Mouse (Mus musculus) cerebellum, postnatal 14 days (tissue): ENCODE results near the gene Pik3cd.
"Not testable (repeated sequence)": the region's sequence is repeated elsewhere in the genome, so short reads cannot be mapped to it uniquely, and the experiment has no call there.

Experiments
- DNase-seq, 2 experiments: peaks; one replicate each; pipeline ENCODE4 v3.0.0; 2021; ENCODE audit warnings: mixed read lengths in 2 of 2

Pik3cd gene

DNA sequence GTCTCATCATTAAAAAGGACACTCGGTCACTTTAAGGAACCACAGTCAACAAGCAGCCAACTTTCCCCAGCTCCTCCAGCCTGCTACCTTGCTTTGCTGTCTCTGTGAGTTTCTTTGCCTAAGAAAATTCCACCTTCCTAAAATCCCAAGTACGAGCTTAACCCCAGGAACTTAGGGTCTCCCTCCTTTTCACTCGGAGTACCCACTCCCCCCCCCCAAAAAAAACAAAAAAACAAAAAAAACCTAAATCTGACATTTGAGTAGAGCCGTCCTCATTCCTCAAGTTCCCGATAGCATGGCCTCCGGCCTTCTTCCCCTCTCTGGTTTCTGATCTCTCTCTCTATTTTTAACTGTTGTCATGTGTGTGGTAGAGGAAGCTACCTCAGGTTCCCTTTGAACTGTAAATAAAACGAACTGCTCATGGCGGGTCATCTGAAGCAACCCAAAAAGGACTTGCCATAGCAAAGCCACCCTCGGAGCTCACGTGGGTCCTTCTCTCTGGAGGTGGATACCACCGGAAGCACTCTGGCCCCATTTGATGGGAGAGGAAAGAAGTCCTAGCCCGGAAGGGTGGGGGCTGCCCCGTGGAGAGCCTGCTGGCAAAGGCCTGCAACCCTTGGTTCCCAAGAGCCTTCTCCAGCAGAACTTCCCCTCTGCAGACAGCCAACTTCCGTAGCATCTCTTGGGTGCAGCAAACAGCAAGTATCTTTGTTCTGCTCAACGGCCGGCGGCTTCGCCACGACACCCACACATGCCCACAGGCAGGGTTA lies at the start of gene Pik3cd:
Gene Pik3cd (minus strand): TSS at position 362 of the 770 bp plus-strand sequence.
- DNase-seq: no peak

DNA sequence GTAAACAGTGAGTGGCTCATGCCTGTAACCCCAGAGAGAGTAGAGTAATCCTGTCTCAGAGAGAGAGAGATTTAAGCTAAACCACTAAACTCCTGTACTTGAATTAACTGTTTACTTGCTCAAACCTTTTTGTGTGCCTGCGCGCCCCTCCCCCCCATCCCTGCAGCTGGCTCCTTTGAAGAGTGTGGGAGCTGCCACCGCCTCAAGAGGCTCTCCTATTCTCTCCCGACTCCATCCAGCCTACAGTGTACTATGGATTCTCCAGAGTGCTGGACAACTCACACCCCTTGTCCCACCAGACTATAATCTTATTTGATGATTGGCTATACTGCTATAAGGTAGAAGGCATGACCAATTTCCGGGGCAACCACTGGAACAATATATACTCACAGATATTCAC lies 48.3 kb upstream of the Pik3cd start:
- DNase-seq: no peak

DNA sequence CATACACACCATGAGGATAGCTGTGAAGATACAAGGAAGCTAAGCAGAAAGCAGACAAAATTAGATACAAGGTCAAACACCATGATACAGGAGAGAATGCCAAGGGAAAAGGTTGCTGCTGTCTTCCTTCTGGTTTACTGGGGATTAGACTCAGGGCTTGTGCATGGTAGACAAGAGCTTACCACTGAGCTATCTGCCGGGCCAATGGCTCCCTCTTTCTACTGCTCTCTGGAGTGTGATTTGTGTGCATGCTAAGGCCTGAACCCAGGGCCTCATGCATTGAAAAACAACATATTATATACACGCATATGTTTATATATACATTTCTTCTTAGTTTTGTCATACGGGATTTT lies 47.3 kb upstream of the Pik3cd start:
- DNase-seq: not testable (repeated sequence)

DNA sequence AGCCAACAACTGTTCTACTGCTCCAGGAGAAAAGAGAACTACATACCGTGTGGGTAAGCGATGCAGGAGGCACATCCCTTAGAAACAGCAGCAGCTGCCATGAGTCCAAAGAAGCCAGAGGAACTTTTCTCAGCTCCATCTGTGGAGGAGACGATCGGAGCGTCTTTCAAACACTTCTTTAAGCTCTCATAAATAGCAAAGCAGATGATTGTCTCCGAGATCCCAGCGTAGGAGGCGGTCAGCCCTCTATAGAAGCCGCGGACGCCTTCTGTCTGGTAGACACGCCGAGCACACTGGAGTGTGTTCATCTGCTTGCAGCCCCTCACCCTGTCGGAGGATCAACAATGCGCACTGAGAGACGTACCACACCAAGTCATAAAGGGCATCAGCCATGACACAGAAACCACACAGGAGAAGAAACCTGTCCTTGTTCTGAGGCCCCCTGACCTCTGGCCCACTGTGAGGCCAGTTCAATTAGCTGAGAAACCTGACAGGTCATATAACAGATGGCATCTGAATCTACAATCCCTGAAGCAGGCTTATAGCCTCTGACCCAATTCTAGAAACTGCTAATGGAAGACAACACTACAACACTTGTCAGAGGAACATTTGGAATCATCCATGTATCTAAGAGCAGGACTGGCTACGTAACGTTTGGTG lies 46.8 kb upstream of the Pik3cd start:
- DNase-seq: no peak

DNA sequence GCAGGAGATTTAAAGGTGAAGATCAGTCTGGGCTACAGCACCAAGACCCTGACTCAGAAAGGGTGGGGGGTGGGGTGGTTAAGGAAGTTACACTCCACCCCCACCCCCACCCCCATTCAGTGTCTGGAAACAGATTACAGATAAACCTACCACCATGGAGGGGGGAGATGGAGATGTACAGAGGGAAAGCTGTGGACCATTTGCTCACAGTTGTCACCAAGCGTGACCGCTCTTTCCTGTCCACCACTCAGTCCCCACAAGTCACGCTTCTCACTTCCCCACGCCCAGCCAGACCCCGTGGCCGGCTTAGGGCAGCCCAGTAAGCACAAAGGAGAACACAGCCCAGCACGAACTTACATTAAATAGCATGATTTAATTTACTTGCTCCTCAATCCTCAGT lies 41.7 kb upstream of the Pik3cd start:
- no peak for DNase-seq

DNA sequence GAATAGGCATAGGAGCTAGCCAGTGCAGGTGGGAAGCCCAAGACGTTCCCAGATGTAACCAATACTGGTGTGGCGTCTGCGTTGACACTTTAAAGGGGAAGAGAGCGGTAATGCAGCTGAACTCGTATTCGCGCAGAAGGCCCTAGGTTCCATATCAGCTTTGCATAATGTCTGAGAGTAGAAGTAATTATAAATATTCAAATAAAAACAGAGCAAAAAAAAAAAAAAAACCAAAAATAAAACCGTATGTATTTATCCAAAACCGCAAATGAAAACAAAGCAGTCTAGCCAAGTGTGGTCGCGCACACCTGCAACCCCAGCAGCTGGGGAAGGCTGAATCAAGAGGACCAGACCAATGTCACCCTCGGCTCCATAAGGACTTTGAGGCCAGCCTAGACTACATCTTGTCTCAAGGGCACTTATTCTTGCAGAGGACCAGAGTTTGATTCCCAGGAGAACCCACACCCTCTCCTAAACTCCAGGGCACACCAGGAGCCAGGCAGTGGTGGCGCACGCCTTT lies 39.7 kb upstream of the Pik3cd start:
- DNase-seq: no peak

DNA sequence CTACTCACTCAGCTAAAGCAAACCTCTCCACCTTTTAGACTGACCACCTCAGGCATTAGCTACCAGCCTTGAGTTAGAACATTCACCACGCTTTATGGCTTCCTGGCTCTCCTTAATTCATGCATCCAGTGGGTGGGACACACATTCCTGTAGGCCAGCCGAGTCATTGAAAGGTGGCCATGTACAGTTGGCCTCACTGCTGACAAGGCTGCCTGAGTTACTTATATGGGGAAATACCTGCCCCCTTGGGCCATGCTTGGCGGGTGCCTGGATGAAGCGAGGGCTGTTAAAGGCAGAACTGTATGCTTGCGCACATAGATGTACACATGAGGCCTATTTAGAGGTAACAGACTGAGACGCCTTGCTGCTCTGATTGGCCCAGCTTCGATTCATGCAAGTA lies 37.9 kb upstream of the Pik3cd start:
- no peak for DNase-seq

DNA sequence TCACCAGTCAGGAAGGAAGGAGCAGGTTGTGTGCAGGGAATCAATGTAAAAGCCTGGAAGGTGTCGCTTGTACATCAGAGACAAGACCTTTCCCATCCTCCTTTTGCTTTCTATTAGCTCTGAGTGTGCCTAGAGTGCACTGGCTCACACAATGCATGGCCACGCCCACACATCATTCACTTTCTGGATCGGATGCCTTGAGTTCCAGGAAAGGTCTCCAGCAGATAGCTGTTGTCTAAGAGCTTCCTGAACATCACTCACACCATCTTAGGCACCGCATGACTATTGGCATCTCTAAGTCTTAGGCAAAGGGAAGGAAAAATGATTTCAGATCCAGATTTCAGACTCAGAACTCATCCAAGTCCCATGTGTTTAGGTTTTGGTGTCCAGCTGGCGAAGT lies 37.1 kb upstream of the Pik3cd start:
- DNase-seq: no peak

DNA sequence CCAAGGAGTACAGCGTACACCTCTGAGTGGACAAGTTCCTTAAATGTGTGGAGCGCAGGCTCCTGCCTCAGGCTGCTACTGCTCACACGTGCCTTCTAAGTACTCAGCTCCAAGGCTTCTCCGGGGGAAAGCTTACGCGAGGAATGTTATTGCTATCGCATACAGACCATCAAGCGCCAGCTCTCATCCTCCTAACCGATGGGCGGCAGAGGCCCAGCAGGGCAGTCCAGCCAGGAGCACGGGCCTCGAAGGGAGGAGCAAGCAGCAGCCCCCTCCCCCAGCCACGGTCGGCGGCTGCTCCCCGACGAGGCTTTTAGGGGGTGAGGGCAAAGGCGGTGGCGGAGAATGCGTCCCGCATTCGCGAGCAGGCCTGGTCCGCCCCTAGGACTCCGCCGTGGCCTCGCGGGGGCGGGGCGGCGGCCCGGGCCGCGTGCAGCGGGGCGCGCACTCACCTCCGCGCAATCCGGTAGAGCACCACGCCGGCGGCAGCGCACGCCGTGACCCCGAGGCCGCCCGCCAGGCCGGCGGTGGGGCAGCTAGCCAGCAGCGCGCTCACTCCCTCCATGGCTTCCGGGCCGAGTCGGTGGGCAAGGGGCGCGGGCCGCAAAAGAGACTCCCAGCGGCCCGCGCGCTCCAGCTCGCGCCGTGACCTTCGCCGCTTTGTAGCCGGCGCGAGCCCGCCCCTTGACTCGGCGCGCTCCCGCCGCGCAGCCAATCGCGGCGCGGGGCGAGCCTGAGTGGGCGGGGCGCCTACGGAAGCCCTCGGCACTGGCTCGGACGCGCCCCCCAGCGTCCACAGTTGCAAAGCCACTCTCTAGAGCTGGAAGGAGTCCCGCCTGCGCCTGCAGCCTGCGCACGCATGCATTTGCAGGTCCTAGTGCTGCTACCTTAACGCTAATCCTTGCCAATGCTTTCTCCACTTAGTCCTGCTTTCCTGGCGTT lies 35.3 kb upstream of the Pik3cd start, which contains the start of gene Tmem201:
Gene Tmem201 (minus strand): TSS at position 662 of the 942 bp plus-strand sequence.
- peak; percentile 99 for DNase-seq

DNA sequence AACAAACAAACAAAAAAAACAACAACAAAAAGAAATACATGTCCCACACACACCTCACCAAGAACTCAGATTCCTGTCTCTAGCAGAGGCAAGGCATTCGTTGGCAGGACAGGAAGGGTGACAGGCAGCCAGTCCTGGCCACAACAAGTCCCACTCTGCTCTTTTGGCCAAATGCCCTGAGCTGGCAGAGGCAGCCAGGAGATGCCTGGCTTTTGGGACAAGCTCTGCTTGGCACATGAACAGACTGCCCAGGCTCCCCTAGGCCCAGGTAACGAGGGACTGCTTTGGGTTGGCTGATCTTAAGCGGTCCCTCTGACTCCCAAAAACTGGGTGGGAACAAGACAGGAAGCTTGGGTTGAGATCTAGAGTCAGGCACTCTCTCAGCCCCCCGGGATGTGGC lies 34.2 kb upstream of the Pik3cd start:
- peak; percentile 93 to 95 for DNase-seq

DNA sequence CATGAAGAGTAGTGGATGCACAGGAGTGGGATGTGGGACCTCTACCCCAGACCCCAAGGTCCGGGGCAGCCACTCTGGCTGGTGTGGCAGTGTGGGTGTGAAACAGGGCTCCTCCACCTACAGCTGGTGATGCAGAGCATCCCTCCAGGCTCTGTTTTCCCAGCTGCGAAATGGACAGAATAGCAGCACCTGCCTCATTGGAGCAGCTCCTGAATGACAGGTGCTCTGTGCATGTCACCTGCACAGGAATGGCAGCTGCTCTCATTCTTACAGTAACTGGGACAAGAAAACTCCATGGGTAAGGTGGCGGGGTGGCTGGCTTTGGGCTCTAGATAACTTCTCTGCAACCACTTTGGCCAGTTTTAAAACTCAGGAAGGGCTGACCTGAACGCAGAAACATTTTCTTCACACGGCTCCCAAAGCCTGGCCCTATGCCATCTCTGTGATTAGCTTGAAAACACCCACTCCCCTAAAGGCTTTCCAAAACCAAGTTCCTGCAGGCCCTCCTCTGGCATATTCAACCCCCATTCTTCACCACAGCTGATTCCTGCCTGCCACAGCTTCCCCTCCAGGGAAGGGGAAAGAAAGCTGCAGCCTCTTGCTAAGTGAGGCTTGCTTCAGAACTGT lies 33.4 kb upstream of the Pik3cd start:
- DNase-seq: peak; percentile 48 to 55

DNA sequence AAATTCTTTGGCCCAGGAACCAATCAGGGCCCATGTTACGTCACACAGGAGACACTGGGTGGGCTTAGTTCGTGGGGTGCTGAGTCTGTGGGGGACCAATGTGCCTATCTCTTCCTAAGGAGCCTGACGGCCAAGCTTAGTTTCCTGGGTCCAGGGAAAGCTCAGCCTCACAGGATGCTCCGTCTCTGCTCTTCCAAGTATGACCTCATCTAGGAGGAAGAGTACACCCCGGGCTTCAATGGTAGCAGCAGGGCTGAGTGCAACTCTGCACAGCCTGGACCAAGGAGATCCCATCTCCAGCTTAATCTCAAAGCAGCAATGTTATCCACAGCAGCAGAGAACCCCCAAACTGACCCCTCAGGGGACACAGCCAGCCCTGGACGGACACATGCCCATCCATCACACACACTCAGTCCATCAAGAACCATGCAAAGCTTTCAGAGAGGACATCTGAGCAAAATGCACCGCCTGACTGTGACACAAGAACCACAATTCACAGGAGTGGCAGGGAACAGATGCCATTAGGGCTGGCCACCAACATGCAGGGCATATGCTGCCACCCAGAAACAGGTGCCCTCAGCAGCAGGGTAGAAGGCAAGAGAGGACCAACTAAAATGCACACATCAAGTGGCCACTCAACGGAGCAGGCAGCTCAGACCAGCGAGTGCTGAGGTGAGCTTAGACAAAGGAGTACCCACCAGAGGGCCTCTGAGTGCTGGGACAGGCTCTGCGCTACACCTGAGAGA lies 32.5 kb upstream of the Pik3cd start:
- peak; percentile 70 to 79 for DNase-seq

DNA sequence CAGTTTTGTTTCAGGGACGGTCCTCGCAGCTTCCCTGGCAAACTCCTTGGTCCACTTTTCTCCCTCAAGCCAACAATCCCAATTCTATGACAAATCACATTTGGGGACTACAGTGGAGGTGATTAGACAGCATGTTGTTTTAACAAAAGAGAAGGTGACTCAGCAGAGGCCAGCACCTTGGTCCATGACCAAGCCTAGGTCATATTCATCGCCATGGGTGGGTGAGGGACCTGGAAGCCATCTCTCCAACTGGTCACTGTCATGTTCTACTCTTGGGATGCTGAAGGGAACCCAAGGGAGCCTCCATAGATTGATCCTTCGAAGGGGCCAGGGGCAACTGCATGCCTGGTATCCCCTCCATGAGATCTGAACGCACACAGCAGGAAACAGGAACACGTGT lies 31.9 kb upstream of the Pik3cd start:
- no peak for DNase-seq

DNA sequence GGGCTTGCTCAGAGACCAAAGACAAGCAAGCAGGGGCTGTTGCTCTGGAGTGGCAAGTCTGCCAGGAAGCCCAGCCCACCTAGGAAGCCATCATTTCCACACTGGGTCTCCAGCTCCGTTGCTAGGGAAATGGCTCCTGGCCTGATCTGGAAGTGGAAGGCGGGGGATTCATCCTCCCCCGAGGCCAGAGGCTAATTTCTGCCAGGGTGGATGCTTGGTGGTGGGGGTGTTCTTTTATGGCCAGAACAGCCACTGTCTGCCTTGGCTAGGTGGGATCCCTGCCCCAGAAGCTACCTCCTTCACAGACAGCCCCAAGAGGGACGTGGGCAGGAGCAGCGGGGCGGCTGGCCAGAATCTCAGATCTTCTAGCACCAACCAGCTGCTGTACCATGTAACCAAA lies 31.4 kb upstream of the Pik3cd start:
- peak; percentile 40 to 47 for DNase-seq

DNA sequence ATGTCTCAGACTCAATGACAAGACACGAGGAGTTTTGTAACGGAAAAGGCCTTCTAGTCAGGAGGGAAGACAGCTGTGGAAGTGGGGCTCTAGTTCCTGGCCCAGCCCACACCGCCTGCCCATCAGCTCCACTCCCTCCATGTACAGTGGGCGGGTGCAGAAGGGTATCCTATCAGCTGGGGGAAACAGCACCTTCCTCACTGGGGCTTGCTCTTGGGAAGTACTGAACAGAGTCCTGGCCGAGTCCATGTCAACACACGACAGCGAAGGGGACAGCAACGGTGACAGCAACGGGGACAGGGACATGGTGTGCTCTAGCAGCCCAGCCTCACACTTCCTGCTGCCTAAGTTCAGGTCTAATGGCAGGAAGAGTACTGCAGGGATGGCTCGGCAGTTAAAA lies 30.4 kb upstream of the Pik3cd start:
- DNase-seq: no peak

DNA sequence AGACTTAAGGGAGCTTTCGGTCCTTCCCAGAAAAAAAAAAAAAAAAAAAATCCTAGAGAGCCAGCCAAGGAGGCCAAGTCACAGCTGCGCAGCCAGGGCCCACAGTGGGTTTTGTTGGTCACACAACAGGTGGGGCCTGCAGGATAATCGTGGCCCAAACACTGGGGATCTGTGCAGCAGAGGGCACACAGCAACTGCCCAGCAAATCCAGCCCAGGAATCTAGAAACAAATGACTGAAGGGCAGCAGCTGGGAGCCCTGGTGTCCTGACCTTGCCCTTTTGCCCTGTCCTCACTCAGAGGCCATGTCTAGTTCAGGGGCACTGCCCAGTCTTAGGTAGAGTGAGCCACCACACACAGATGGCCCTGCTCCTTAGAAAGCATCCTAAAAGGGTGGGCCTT lies 29.9 kb upstream of the Pik3cd start:
- DNase-seq: no peak

DNA sequence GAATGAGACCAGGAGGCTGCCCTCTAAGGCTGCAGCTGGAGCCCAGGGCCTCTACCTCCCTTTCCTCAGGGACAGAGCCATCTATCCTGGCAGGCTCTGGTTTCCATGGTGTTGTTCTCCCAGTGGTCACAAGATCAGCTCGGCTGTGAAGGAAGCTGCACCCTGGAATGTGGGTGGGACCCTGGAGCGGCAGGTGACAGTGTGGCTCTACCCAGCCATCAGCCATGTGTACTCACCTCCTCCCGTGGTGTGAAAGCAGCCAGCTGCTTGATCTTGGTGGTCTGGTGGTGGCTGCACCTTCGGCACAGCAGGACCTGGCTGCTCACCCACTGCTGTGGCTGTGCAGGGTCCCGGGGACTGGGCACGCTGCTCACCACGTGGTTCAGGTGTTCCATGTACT lies 28.5 kb upstream of the Pik3cd start:
- no peak for DNase-seq

DNA sequence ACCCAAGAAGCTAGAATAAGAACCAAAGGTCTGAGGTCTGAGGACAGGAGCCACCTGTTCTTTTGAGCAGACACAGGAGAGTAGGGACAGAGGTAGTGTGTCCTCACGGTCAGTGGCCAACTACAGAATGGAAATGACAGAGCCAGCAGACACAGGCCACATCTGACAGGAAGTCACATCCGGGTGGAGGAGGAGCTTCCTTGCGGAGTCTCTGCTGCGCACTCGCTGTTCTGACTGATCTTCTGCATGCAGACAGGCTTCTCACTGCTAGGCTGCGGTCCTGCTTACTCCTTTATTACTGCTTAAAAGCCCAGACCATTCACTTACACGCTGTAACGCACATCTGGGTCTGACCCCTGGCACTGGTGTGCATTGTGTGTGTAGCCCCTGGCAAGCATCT lies 26.4 kb upstream of the Pik3cd start:
- no peak for DNase-seq

DNA sequence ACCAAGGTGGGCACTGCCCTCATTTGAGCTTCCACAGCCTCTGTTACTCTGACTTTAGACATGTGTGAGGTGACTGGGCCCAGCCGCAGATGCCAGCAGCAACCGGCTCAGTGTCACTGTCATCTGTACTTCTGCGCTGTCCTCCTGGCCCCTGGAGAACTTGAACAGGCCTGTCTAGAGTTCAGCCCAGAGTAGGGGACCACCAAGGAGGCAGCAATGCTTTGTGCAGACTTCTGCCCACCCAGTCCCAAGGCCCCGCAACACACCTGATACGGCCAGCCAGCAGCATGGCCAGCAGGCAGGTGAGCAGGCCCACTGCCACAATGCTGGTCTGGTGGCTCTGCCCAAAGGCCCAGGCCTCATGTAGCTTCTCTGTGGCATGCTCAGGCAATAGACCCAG lies 25.3 kb upstream of the Pik3cd start:
- DNase-seq: no peak

DNA sequence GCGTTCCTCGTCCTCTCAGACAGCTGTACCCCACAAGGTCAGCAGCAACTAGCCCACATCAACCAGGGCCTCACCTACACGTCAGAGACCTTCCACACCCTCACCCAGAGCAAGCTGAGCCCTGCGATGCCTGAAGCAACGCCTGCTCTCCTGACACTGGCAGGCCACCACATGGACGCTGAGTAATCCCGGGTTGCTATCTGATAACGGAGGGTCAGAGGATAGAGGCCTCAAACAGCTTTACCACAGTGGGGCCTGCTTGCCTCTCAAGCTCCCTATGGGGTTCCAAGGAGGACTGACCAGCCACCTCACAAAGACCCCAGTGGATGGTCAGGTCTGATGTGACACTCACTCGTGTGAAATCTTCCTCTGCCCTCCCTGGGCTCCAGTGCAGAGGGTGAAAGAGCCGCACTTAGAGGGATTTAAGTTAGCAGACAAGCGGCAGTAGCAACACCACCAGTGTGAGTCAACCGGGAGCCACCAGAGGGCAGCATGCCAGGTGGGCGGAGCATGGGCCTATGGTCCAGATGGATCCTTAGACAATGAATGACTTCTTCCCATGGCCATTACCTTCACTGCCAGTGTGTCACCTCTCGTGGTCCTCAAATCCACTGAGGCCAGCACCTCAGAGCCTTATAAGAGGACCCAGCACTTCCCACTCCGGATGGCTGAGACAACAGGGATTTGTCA lies 23.4 kb upstream of the Pik3cd start:
- peak; percentile 95 to 98 for DNase-seq

DNA sequence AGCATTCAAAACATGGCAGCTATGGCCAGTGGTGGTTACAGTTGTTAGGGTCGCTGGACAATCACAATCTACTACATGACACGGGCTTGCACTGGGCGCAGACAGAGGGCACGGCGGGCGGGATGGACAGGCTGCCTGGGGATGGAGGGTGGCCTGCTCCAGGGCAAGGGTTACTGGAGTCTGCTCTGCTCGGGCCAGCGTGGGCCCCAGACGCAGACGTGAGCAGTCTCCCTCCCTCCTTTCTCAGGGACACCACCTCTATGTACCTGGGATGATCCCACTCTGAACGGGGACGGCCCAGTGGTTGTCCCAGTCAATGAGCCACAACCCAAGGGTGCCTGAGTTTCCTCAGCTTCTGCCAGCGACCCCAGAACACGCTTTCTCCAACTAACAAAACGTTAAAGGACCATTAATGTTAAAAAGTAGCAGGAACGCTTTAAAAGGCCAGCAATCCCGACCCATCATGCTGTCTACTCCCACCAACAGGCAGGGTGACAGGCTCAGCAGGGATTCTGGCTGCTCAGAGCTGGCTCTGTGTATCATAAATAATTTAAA lies 22.6 kb upstream of the Pik3cd start:
- DNase-seq: no peak
